Mouse (Mus musculus) MEL (cell line): Measurements from ENCODE around the gene Lemd1. TPM values are rescaled to one million over a fixed set of nuclear protein-coding genes. Genes with fewer than 3 reads are reported as not detected.

ENCODE experiments used
- DNase-seq: peaks from one replicate; pipeline ENCODE4 v3.0.0; 2011; ENCODE audit warnings: low read depth, low spot score
- H3K27ac ChIP-seq: 2 replicates; pipeline ENCODE4 v1.5.1; 2012; ENCODE audit warnings: low read depth, mild to moderate bottlenecking, control low read depth, low read length, moderate library complexity; ENCODE audit not compliant: control insufficient read depth
- H3K27me3 ChIP-seq, 2 experiments: fragments of 150-350 bp in 1 of 2; sonication (generic) in 1 of 2; 2 replicates each; pipeline ENCODE4 v1.6.1; 2012; ENCODE audit warnings: low read length in 2 of 2, mild to moderate bottlenecking in 2 of 2, improper control_type of control experiment in 1 of 2, moderate library complexity in 1 of 2; ENCODE audit not compliant: insufficient read depth in 2 of 2, control insufficient read depth in 1 of 2
- H3K36me3 ChIP-seq, 2 experiments: 2 replicates each; pipeline ENCODE4 v1.6.1; 2012 to 2014; ENCODE audit warnings: low read length in 2 of 2, improper control_type of control experiment in 1 of 2, inconsistent platforms in 1 of 2, mild to moderate bottlenecking in 1 of 2; ENCODE audit not compliant: insufficient read depth in 2 of 2, control insufficient read depth in 1 of 2
- H3K4me1 ChIP-seq, 2 experiments: fragments of 150-350 bp in 1 of 2; sonication (generic) in 1 of 2; 2 replicates each; pipeline ENCODE4 v1.6.1; 2012; ENCODE audit warnings: low read length in 2 of 2, improper control_type of control experiment in 1 of 2, mild to moderate bottlenecking in 1 of 2; ENCODE audit not compliant: insufficient read depth in 2 of 2, control insufficient read depth in 1 of 2
- H3K4me3 ChIP-seq, 2 experiments: fragments of 150-350 bp in 1 of 2; sonication (generic) in 1 of 2; 2 replicates each; pipeline ENCODE4 v1.5.1; 2012; ENCODE audit warnings: low read depth in 2 of 2, low read length in 2 of 2, mild to moderate bottlenecking in 2 of 2, moderate library complexity in 2 of 2, control low read depth in 1 of 2, improper control_type of control experiment in 1 of 2; ENCODE audit not compliant: control insufficient read depth in 1 of 2, insufficient read depth in 1 of 2
- H3K79me2 ChIP-seq: 2 replicates; pipeline ENCODE4 v1.6.1; 2012; ENCODE audit warnings: mild to moderate bottlenecking, low read length, moderate library complexity; ENCODE audit not compliant: control insufficient read depth, poor library complexity, insufficient read depth
- H3K9ac ChIP-seq: 2 replicates; pipeline ENCODE4 v1.6.1; 2012; ENCODE audit warnings: low read depth, mild to moderate bottlenecking, control low read depth, low read length, moderate library complexity; ENCODE audit not compliant: control insufficient read depth, poor library complexity, severe bottlenecking
- H3K9me3 ChIP-seq: fragments of 150-350 bp; sonication (generic); replicated peaks from 2 replicates; pipeline ENCODE4 v1.6.1; 2012; ENCODE audit warnings: mild to moderate bottlenecking, low read length, improper control_type of control experiment, moderate library complexity; ENCODE audit not compliant: insufficient read depth
- BHLHE40 ChIP-seq: IDR thresholded peaks from 2 replicates; pipeline ENCODE4 v1.6.1; 2012; ENCODE audit warnings: low read depth, mild to moderate bottlenecking, inconsistent platforms, low read length, improper control_type of control experiment, borderline replicate concordance
- CHD2 ChIP-seq: IDR thresholded peaks from 2 replicates; pipeline ENCODE4 v1.6.1; 2011; ENCODE audit warnings: low read length, improper control_type of control experiment
- ELF1 ChIP-seq: IDR thresholded peaks from 2 replicates; pipeline ENCODE4 v1.6.1; 2014; ENCODE audit warnings: low read depth, mild to moderate bottlenecking, inconsistent platforms, low read length, improper control_type of control experiment, moderate library complexity
- ETS1 ChIP-seq: IDR thresholded peaks from 2 replicates; pipeline ENCODE4 v1.6.1; 2012; ENCODE audit warnings: low read depth, mild to moderate bottlenecking, inconsistent platforms, low read length, improper control_type of control experiment, moderate library complexity
- GABPA ChIP-seq: IDR thresholded peaks from 2 replicates; pipeline ENCODE4 v1.6.1; 2012; ENCODE audit warnings: low read depth, mild to moderate bottlenecking, inconsistent platforms, low read length, improper control_type of control experiment, moderate library complexity
- HCFC1 ChIP-seq: IDR thresholded peaks from 2 replicates; pipeline ENCODE4 v1.6.1; 2012; ENCODE audit warnings: low read depth, mild to moderate bottlenecking, inconsistent platforms, low read length, improper control_type of control experiment, moderate library complexity
- KAT2A ChIP-seq: conservative IDR thresholded peaks from 2 replicates; pipeline ENCODE4 v1.6.1; 2012; ENCODE audit warnings: low read depth, low read length, improper control_type of control experiment, inconsistent platforms
- MAFK ChIP-seq: IDR thresholded peaks from 2 replicates; pipeline ENCODE4 v1.6.1; 2011; ENCODE audit warnings: low read depth, mild to moderate bottlenecking, low read length, improper control_type of control experiment, borderline replicate concordance
- MAX ChIP-seq: IDR thresholded peaks from 2 replicates; pipeline ENCODE4 v1.6.1; 2011; ENCODE audit warnings: low read length, improper control_type of control experiment
- MAZ ChIP-seq: IDR thresholded peaks from 2 replicates; pipeline ENCODE4 v1.6.1; 2012; ENCODE audit warnings: low read depth, mild to moderate bottlenecking, inconsistent platforms, low read length, improper control_type of control experiment
- MEF2A ChIP-seq: IDR thresholded peaks from 2 replicates; pipeline ENCODE4 v1.6.1; 2014; ENCODE audit warnings: low read depth, mild to moderate bottlenecking, inconsistent platforms, low read length, improper control_type of control experiment; ENCODE audit not compliant: poor library complexity, insufficient replicate concordance, severe bottlenecking; ENCODE audit errors: extremely low read depth
- MXI1 ChIP-seq: IDR thresholded peaks from 2 replicates; pipeline ENCODE4 v1.6.1; 2011; ENCODE audit warnings: mild to moderate bottlenecking, low read depth, low read length, improper control_type of control experiment
- MYB ChIP-seq: IDR thresholded peaks from 2 replicates; pipeline ENCODE4 v1.6.1; 2011; ENCODE audit warnings: mild to moderate bottlenecking, low read depth, low read length, improper control_type of control experiment
- MYC ChIP-seq: IDR thresholded peaks from 2 replicates; pipeline ENCODE4 v1.6.1; 2011; ENCODE audit warnings: low read depth, mild to moderate bottlenecking, low read length, improper control_type of control experiment, moderate library complexity
- NELFE ChIP-seq: IDR thresholded peaks from 2 replicates; pipeline ENCODE4 v1.6.1; 2011; ENCODE audit warnings: low read depth, low read length, improper control_type of control experiment
- RAD21 ChIP-seq: IDR thresholded peaks from 2 replicates; pipeline ENCODE4 v1.6.1; 2011; ENCODE audit warnings: mild to moderate bottlenecking, low read depth, low read length, improper control_type of control experiment
- RCOR1 ChIP-seq: IDR thresholded peaks from 2 replicates; pipeline ENCODE4 v1.6.1; 2012; ENCODE audit warnings: low read depth, mild to moderate bottlenecking, inconsistent platforms, low read length, improper control_type of control experiment
- SMC3 ChIP-seq: IDR thresholded peaks from 2 replicates; pipeline ENCODE4 v1.6.1; 2011; ENCODE audit warnings: low read depth, low read length, improper control_type of control experiment
- TAL1 ChIP-seq: IDR thresholded peaks from 2 replicates; pipeline ENCODE4 v1.6.1; 2012; ENCODE audit warnings: mild to moderate bottlenecking, inconsistent platforms, low read length, moderate library complexity, mixed read lengths
- USF1 ChIP-seq: IDR thresholded peaks from 2 replicates; pipeline ENCODE4 v1.6.1; 2014; ENCODE audit warnings: low read depth, mild to moderate bottlenecking, inconsistent platforms, low read length, improper control_type of control experiment, moderate library complexity
- USF2 ChIP-seq, 2 experiments: IDR thresholded peaks; 2 replicates each; pipeline ENCODE4 v1.6.1; 2011 to 2012; ENCODE audit warnings: improper control_type of control experiment in 2 of 2, low read length in 2 of 2, borderline replicate concordance in 1 of 2, inconsistent platforms in 1 of 2, low read depth in 1 of 2, mild to moderate bottlenecking in 1 of 2; ENCODE audit not compliant: insufficient read depth in 1 of 2
- ZC3H11A ChIP-seq: IDR thresholded peaks from 2 replicates; pipeline ENCODE4 v1.6.1; 2012; ENCODE audit warnings: low read depth, mild to moderate bottlenecking, inconsistent platforms, low read length, improper control_type of control experiment
- ZKSCAN1 ChIP-seq: IDR thresholded peaks from 2 replicates; pipeline ENCODE4 v1.6.1; 2012; ENCODE audit warnings: low read depth, mild to moderate bottlenecking, inconsistent platforms, low read length, improper control_type of control experiment, moderate library complexity
- ZMIZ1 ChIP-seq: IDR thresholded peaks from 2 replicates; pipeline ENCODE4 v1.6.1; 2012; ENCODE audit warnings: low read depth, mild to moderate bottlenecking, inconsistent platforms, low read length, improper control_type of control experiment, moderate library complexity
- ZNF384 ChIP-seq: IDR thresholded peaks from 2 replicates; pipeline ENCODE4 v1.6.1; 2012; ENCODE audit warnings: low read depth, mild to moderate bottlenecking, inconsistent platforms, low read length, improper control_type of control experiment
- polyA plus RNA-seq, 2 experiments: library from polyadenylated mRNA; stranded (reverse) in 1 of 2; unstranded in 1 of 2; fragments of >175 nt in 1 of 2; fragments of >200 nt in 1 of 2; gene quantifications; 2 replicates each; pipeline versions ENCODE4 v1.2.1 to v1.2.4; 2012; ENCODE audit warnings: low replicate concordance in 2 of 2, low read depth in 1 of 2; ENCODE audit not compliant: insufficient read length in 2 of 2, insufficient read depth in 1 of 2, missing spikeins in 1 of 2
- total RNA-seq: library from RNA; depleted of rRNA; stranded (reverse); fragments of 300-350 nt; gene quantifications from 2 replicates; pipeline ENCODE4 v1.2.3, GENCODE M21; 2012; rRNA removed

Lemd1 gene
- total RNA-seq: not detected in 2 replicates
- not detected for polyA plus RNA-seq

- TF ChIP-seq ELF1 (no peak), ETS1 (no peak), MAX (no peak), CHD2 (no peak), MEF2A (no peak), RCOR1 (no peak), USF1 (no peak), MAFK (no peak), MYC (no peak), TAL1 (no peak), MYB (no peak), ZC3H11A (no peak), SMC3 (no peak), GABPA (no peak), HCFC1 (no peak), MAZ (no peak), NELFE (no peak), MXI1 (no peak), BHLHE40 (no peak), KAT2A (no peak)
- Histone ChIP-seq H3K9me3 (no peaks in the 10 kb centered on the region), H3K36me3 (no peaks in the 10 kb centered on the region), H3K4me1 (no peaks in the 10 kb centered on the region), H3K27me3 (peaks cover 2 to 10% of the 10 kb centered on the region in 2 experiments), H3K9ac (no peak within 1 kb of the TSS), H3K27ac (no peak within 1 kb of the TSS), H3K79me2 (no peaks in the 10 kb centered on the region), H3K4me3 (no peak within 1 kb of the TSS)
- DNase-seq: no peak
Observed at GRCm38 (mm10) chr1:132191093-132191785, at the start of gene Lemd1, which contains the start of gene AC124108.1. Gene Lemd1, plus strand, starts transcription at chr1:132191431. Gene AC124108.1, plus strand, starts transcription at chr1:132191457.

GRCm38 (mm10) chr1:132141753-132142152 is 49.5 kb upstream of the Lemd1 start:
- Histone ChIP-seq H3K27me3 (no peaks in the 10 kb centered on the region), H3K4me3 (no peak overlapping the region), H3K9ac (no peak overlapping the region), H3K36me3 (no peaks in the 10 kb centered on the region), H3K4me1 (peaks cover 0 to 15% of the 10 kb centered on the region in 2 experiments; a peak in 2 of 4 replicates), H3K27ac (no peak overlapping the region), H3K9me3 (no peaks in the 10 kb centered on the region), H3K79me2 (no peaks in the 10 kb centered on the region; the same call in 1 of the 2 replicates)
- no peak for TF ChIP-seq RAD21
- TF ChIP-seq MAZ: no peak
- TF ChIP-seq ZNF384: no peak
- TF ChIP-seq MYC: no peak
- no peak for TF ChIP-seq CHD2
- no peak for TF ChIP-seq USF2 (IDR thresholded peaks at IDR 0.05; ENCODE audit: borderline replicate concordance in 1 of 2, insufficient read depth in 1 of 2, low read depth in 1 of 2, low read length in 2 of 2)
- TF ChIP-seq ZKSCAN1: no peak
- TF ChIP-seq HCFC1: no peak
- no peak for TF ChIP-seq ZMIZ1
- TF ChIP-seq TAL1: no peak
- TF ChIP-seq GABPA: no peak
- DNase-seq: no peak
